Mouse (Mus musculus): Measurements from ENCODE around the gene Ap1m1. TPM values are rescaled to one million over a fixed set of nuclear protein-coding genes. Genes with fewer than 3 reads are reported as not detected.

Ap1m1 gene
- polyA plus RNA-seq, 1 experiment from 2014 or later, result 112 TPM

DNA sequence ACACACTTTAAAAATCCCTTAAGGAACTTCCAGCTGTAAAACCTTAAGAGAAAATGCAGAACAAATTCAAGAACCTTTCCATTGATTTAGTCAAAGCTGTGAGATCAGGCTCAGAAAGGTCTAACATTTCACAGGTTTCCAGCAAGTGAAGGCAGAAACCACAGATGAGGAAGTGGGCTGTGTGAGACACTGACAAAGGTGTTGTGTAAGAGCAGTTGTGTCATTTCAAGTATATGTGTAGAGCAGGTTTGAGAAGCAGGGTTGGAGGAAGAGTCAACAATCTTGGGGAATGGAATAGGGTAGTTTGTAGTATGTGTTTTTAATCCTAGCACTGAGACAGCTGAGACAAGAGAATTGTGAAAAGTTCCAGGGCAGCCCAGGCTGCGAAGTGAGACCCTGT is 23.9 kb upstream of the Ap1m1 start:
- Histone ChIP-seq H3K4me1 (replicated peaks) (peaks cover 8% of the 10 kb centered on the region), H3K4me3 (no peak overlapping the region), H3K4me2 (no peak overlapping the region), H3K9ac (no peak overlapping the region), H3K27me3 (replicated peaks) (peaks cover 21% of the 10 kb centered on the region), H3K36me3 (no peaks in the 10 kb centered on the region), H3K9me3 (replicated peaks) (no peaks in the 10 kb centered on the region), H3K27ac (ENCODE audit: poor library complexity, severe bottlenecking) (no peak overlapping the region)
- no peak for ATAC-seq (ENCODE audit: insufficient number of reproducible peaks, low FRiP score)
- 29% methylated on average over 1 of the region's 1 CpGs for WGBS

DNA sequence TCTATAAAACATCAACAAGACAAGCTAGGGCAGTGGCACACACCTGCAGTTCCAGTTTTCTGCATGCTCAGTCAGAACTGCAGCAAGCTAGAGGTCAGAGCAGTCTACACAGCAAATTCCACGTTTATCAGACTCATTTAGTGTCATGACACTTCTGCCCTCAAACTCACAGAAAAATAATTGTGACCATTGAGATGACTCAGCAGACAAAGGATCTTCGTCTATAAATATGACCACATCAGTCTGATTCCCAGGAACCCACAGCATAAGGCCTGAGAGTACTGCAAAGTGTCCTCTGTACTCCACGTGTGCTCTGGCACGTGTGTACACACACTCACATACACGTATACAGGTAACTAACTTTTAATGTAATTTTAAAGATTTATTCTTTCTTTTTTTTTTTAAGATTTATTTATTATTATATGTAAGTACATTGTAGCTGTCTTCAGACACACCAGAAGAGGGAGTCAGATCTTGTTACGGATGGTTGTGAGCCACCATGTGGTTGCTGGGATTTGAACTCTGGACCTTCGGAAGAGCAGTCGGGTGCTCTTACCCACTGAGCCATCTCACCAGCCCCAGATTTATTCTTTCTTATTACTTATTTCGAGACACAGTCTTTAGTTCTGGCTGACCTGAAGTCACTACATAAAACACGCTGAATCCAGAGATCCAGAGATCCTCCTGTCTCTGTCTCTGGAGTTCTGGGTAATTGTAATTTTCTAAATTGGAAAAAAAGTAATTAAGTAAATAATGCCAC is 20.9 kb upstream of the Ap1m1 start:
- peak overlapping the region; percentile 71 for H3K4me2 ChIP-seq
- H3K27ac ChIP-seq (ENCODE audit: poor library complexity, severe bottlenecking), result no peak overlapping the region
- no peak overlapping the region for H3K9ac ChIP-seq
- H3K4me1 ChIP-seq (replicated peaks), result peaks cover 10% of the 10 kb centered on the region
- H3K9me3 ChIP-seq (replicated peaks), result no peaks in the 10 kb centered on the region
- H3K36me3 ChIP-seq, result peaks cover 26% of the 10 kb centered on the region
- no peak for ATAC-seq (ENCODE audit: insufficient number of reproducible peaks, low FRiP score)
- peaks cover 14% of the 10 kb centered on the region; the same call in 1 of the 2 replicates for H3K27me3 ChIP-seq (replicated peaks)
- H3K4me3 ChIP-seq, result peak overlapping the region; percentile 77
- 82% methylated on average over 10 of the region's 10 CpGs for WGBS

DNA sequence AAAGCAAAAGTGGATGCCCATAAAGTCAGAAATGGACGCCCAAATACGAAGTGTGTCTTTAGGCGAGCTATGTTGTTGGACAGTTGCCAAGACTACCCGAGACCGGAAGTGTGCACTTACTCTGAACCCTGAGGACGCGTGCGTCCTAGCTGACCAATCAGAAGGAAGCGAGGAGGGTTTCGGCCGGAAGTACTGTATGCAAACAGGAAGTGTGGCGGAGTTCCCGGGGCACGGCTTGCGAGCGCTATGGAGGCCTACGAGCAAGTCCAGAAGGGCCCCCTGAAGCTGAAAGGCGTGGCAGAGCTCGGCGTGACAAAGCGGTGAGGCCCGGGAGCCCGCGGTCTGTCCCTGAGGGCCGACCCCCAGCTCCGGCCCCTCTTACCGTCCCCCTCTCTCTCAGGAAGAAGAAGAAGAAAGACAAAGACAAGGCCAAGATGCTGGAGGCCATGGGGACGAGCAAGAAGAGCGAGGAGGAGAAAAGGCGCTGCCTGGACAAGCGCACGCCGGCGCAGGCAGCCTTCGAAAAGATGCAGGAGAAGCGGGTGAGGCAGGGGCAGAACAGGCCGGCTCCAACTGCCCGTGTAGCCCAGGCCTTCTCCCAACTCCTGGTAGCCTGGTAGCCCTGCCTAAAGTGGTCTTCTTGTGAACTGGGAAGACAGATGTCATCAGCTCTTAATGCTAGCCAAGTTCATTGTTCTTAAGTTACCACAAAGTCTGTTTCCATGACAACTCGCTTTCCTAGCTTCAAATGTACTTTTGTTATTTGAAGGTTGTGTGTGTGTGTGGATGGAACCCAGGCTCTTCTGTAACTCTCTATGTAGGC is 20.1 kb upstream of the Ap1m1 start, which contains the start of gene Fam32a:
Gene Fam32a, plus strand, starts transcription at position 190 of the 823 bp plus-strand sequence.
- H3K27ac ChIP-seq (ENCODE audit: poor library complexity, severe bottlenecking), result peak within 1 kb of the TSS; percentile 58
- H3K27me3 ChIP-seq (replicated peaks), result peaks cover 12% of the 10 kb centered on the region; the same call in 1 of the 2 replicates
- peak within 1 kb of the TSS; percentile 71 for H3K4me2 ChIP-seq
- 15% methylated on average over 39 of the region's 39 CpGs for WGBS
- ATAC-seq (ENCODE audit: insufficient number of reproducible peaks, low FRiP score), result peak; percentile 95
- H3K36me3 ChIP-seq, result peaks cover 28% of the 10 kb centered on the region
- H3K4me3 ChIP-seq, result peak within 1 kb of the TSS; percentile 77
- peaks cover 10% of the 10 kb centered on the region for H3K4me1 ChIP-seq (replicated peaks)
- peak within 1 kb of the TSS; percentile 74 for H3K9ac ChIP-seq
- no peaks in the 10 kb centered on the region for H3K9me3 ChIP-seq (replicated peaks)

DNA sequence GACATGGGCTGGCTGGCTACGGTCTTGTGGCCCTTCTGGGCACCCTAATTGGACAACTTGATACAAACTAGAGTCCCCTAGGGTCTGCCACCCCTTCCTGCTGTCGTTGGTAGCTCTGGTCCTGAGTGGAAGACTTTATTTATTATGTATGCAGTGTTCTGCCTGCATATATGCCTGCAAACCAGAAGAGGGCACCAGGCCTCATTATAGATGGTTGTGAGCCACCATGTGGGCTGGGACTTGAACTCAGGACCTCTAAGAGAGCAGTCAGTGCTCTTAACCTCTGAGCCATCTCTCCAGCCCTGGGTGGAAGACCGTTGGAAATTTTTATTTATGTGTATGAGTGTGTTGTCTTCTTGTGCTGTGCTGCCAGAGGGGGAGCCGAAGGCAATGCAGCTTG is 19.1 kb upstream of the Ap1m1 start:
- Histone ChIP-seq H3K4me1 (replicated peaks) (peaks cover 10% of the 10 kb centered on the region), H3K9me3 (replicated peaks) (no peaks in the 10 kb centered on the region), H3K27me3 (replicated peaks) (peaks cover 7% of the 10 kb centered on the region; the same call in 1 of the 2 replicates), H3K27ac (ENCODE audit: poor library complexity, severe bottlenecking) (no peak overlapping the region), H3K9ac (no peak overlapping the region), H3K4me2 (peak overlapping the region; percentile 71), H3K4me3 (peak overlapping the region; percentile 77), H3K36me3 (peaks cover 28% of the 10 kb centered on the region)
- 84% methylated on average over 4 of the region's 4 CpGs for WGBS
- no peak for ATAC-seq (ENCODE audit: insufficient number of reproducible peaks, low FRiP score)

DNA sequence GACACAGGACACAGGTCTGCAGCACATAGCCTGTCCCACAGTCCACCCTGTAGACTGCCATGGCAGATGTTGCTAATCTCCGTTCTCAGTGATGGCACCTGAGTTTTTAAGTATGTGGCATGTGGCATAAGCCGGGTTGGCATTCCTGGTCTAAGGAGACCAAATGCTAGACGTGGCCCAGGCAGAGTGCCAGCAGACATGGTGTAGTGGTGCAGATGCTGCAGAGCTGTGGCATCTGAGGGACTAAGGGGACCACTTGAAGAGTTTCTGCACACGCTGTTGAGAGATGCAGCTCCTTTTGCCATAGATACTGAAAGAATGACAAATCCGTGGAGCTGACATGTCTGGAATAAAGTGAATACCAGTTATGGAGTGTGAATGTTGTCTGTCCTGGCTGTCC is 17.2 kb upstream of the Ap1m1 start:
- no peaks in the 10 kb centered on the region for H3K27me3 ChIP-seq (replicated peaks)
- no peaks in the 10 kb centered on the region for H3K9me3 ChIP-seq (replicated peaks)
- peaks cover 28% of the 10 kb centered on the region for H3K36me3 ChIP-seq
- H3K9ac ChIP-seq, result no peak overlapping the region
- H3K4me3 ChIP-seq, result no peak overlapping the region
- H3K27ac ChIP-seq (ENCODE audit: poor library complexity, severe bottlenecking), result no peak overlapping the region
- H3K4me2 ChIP-seq, result no peak overlapping the region
- H3K4me1 ChIP-seq (replicated peaks), result peaks cover 10% of the 10 kb centered on the region
- ATAC-seq (ENCODE audit: insufficient number of reproducible peaks, low FRiP score), result no peak
- WGBS, result 88% methylated on average over 5 of the region's 5 CpGs

DNA sequence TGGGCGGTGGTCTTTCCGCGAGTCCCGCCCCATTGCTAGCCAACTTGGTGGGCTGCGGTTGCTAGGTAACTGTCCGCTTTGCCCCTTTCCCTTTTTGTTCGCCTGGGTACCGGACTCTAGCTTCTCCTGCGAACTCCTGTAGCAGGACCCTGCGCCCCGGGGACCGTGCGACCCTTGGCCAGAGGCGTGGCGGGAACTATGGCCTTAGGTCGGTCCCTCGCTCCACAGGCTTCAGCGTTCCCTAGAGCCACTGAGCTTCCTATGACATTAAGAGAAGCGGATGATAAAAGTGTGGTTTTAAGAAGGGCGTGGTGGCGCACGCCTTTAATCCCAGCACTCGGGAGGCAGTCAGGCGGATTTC is 565 bp downstream of the Ap1m1 start:
- Histone ChIP-seq H3K27me3 (replicated peaks) (no peaks in the 10 kb centered on the region), H3K9me3 (replicated peaks) (no peaks in the 10 kb centered on the region), H3K27ac (ENCODE audit: poor library complexity, severe bottlenecking) (peak overlapping the region; percentile 94), H3K36me3 (peaks cover 17% of the 10 kb centered on the region; the same call in 1 of the 2 replicates), H3K4me2 (peak overlapping the region; percentile 73), H3K4me3 (peak overlapping the region; percentile 73), H3K9ac (peak overlapping the region; percentile 77), H3K4me1 (replicated peaks) (peaks cover 21% of the 10 kb centered on the region)
- WGBS, result 1% methylated on average over 24 of the region's 24 CpGs
- peak; percentile 58 for ATAC-seq (ENCODE audit: insufficient number of reproducible peaks, low FRiP score)

DNA sequence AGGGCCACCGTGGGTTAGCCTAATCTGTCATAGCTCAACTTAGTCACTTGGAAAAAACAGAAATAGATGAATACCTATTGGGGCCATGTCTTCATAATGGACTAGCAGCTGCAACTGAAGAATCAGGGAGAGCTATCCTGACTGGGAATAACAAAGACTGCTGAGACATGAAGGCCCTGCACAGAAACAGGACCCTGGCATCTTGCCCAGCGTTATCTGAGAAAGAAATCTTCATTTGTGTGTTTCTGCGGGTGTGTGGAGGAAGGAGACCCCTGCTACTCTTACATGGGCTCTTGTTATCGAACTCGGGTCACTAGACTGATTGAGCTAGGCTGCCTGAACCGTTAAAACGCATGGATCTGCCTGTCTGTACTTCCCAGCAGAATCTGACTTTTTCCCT is 1.1 kb downstream of the Ap1m1 start:
- H3K9ac ChIP-seq, result peak overlapping the region; percentile 77
- H3K27ac ChIP-seq (ENCODE audit: poor library complexity, severe bottlenecking), result no peak overlapping the region
- H3K36me3 ChIP-seq, result peaks cover 17% of the 10 kb centered on the region; the same call in 1 of the 2 replicates
- no peaks in the 10 kb centered on the region for H3K9me3 ChIP-seq (replicated peaks)
- peaks cover 21% of the 10 kb centered on the region for H3K4me1 ChIP-seq (replicated peaks)
- H3K27me3 ChIP-seq (replicated peaks), result no peaks in the 10 kb centered on the region
- peak overlapping the region; percentile 73 for H3K4me3 ChIP-seq
- H3K4me2 ChIP-seq, result peak overlapping the region; percentile 73
- no peak for ATAC-seq (ENCODE audit: insufficient number of reproducible peaks, low FRiP score)
- WGBS, result 69% methylated on average over 7 of the region's 7 CpGs

DNA sequence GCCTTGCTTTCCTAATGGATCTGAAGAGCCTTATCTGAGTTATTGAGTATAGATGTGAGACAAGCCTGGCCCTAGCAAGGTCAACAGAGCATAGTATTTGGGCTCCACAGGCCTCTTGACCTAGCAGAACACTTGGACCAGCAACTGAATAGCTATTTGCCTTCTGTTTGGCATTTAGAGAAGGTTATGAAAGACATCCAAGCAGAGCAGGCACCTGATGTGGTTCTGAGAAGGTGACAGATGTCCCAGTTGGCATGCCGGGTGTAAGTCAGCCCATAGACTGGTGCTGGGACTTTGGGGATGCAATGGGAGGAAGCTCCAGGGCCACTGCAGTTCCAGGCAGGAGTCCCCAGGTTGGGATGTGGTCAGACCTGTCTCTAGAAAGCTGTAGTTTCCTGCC is 2.4 kb downstream of the Ap1m1 start:
- no peak overlapping the region for H3K9ac ChIP-seq
- ATAC-seq (ENCODE audit: insufficient number of reproducible peaks, low FRiP score), result no peak
- no peaks in the 10 kb centered on the region for H3K27me3 ChIP-seq (replicated peaks)
- no peak overlapping the region for H3K27ac ChIP-seq (ENCODE audit: poor library complexity, severe bottlenecking)
- peaks cover 27% of the 10 kb centered on the region; the same call in 1 of the 2 replicates for H3K36me3 ChIP-seq
- H3K9me3 ChIP-seq (replicated peaks), result no peaks in the 10 kb centered on the region
- no peak overlapping the region for H3K4me3 ChIP-seq
- WGBS, result 91% methylated on average over 1 of the region's 1 CpGs
- H3K4me1 ChIP-seq (replicated peaks), result peaks cover 21% of the 10 kb centered on the region
- H3K4me2 ChIP-seq, result no peak overlapping the region

DNA sequence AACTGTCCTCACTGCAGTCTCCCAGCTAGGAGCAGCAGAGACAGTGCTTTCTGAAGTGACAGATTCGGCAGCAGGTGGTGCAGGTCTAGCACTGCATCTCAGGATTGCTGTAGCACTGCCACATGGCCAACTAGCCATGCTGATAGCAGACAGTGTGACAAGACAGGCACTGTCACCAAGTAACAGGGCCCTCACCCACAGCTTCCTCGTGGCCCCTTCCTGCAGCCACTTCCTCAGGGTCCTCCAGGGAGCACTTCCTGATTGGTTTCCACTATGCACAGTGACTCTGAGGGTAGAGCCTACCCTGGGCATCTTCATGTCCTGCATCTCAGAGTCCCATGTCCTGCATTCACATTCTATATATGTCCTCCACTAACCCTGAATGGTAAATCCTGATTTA is 4.8 kb downstream of the Ap1m1 start:
- H3K4me2 ChIP-seq, result no peak overlapping the region

DNA sequence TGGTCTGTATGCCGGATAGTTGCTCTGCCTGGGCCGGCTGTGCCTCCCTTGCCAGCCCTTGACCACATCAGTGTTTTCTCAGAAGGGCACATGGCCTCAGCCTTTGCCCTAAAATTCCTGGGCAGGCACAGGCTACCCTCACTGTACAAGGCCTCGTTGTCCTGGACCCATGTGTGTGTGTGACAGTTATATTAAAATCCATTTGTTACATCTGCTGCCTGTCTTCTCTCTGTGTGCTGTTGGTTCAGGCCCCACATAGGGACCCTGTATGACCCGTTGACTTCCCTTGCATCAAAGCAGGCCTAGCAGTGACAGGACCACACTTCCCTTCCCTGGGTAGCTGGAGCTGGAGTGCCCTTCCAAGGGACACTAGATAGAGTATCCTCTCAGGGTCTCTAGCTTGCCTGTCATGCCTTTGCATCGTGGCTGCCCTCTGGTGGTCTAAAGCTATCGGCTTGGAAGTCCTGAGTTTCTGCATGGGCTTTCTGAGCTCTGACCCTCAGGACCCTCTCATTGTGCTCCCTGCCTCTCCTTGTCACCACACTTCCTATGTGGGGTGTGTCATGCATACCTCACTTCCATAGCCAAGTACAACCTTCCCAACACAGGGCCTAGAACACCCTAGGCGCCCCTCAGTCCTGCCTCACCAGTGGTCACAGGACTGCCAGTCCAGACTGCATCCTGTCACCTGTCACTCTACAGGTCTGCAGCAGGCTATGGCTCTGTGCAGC is 17.5 kb downstream of the Ap1m1 start:
- no peak; the same call in 1 of the 2 replicates for ATAC-seq (ENCODE audit: insufficient number of reproducible peaks, low FRiP score)
- no peak overlapping the region for H3K4me3 ChIP-seq
- no peak overlapping the region for H3K4me2 ChIP-seq
- H3K9ac ChIP-seq, result no peak overlapping the region
- H3K9me3 ChIP-seq (replicated peaks), result no peaks in the 10 kb centered on the region
- H3K27me3 ChIP-seq (replicated peaks), result no peaks in the 10 kb centered on the region
- 51% methylated on average over 7 of the region's 7 CpGs for WGBS
- H3K27ac ChIP-seq (ENCODE audit: poor library complexity, severe bottlenecking), result no peak overlapping the region
- H3K4me1 ChIP-seq (replicated peaks), result peaks cover 21% of the 10 kb centered on the region
- H3K36me3 ChIP-seq, result peaks cover 41% of the 10 kb centered on the region

More for the DNA sequence above, 4.8 kb downstream of the Ap1m1 start:
- Histone ChIP-seq H3K27me3 (replicated peaks) (no peaks in the 10 kb centered on the region), H3K27ac (ENCODE audit: poor library complexity, severe bottlenecking) (no peak overlapping the region), H3K9me3 (replicated peaks) (no peaks in the 10 kb centered on the region), H3K36me3 (peaks cover 39% of the 10 kb centered on the region), H3K4me3 (no peak overlapping the region), H3K9ac (no peak overlapping the region), H3K4me1 (replicated peaks) (peaks cover 16% of the 10 kb centered on the region)
- ATAC-seq (ENCODE audit: insufficient number of reproducible peaks, low FRiP score), result no peak
- WGBS, result 46% methylated on average over 2 of the region's 2 CpGs

DNA sequence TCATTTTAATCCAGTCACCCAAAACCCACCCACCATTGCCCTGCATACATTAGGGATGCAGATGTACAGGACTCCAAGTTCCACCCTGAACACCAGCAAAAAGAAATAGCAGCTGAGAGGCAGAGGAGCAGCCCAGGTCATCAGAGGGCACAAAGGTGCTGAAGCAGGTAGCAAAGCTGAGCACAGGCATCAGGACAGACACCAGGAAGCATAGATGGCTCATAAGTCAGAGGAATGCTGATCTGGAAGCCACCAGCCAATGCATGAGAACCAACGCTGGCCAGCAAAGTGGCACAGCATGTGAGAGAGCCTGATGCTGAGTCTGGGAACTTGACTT is 18.1 kb downstream of the Ap1m1 start:
- H3K36me3 ChIP-seq, result peaks cover 36% of the 10 kb centered on the region

More for the DNA sequence above, 18.1 kb downstream of the Ap1m1 start:
- Histone ChIP-seq H3K9ac (no peak overlapping the region), H3K4me1 (replicated peaks) (peaks cover 21% of the 10 kb centered on the region), H3K27ac (ENCODE audit: poor library complexity, severe bottlenecking) (no peak overlapping the region), H3K27me3 (replicated peaks) (no peaks in the 10 kb centered on the region), H3K4me3 (no peak overlapping the region), H3K9me3 (replicated peaks) (no peaks in the 10 kb centered on the region), H3K4me2 (no peak overlapping the region)
- no peak for ATAC-seq (ENCODE audit: insufficient number of reproducible peaks, low FRiP score)
- 96% methylated on average over 1 of the region's 1 CpGs for WGBS

Data from heart, embryonic 12.5 days (tissue).